Mouse (Mus musculus) spleen, postnatal 4 days (tissue): ENCODE data around the gene Abl2.
"Not testable (repeated sequence)": the region's sequence is repeated elsewhere in the genome, so short reads cannot be mapped to it uniquely, and the experiment has no call there.

Experiments used
- DNase-seq, 2 experiments: peaks; one replicate each; pipeline ENCODE4 v3.0.0; 2022; ENCODE audit warnings: low spot score in 2 of 2

The Abl2 gene

DNA sequence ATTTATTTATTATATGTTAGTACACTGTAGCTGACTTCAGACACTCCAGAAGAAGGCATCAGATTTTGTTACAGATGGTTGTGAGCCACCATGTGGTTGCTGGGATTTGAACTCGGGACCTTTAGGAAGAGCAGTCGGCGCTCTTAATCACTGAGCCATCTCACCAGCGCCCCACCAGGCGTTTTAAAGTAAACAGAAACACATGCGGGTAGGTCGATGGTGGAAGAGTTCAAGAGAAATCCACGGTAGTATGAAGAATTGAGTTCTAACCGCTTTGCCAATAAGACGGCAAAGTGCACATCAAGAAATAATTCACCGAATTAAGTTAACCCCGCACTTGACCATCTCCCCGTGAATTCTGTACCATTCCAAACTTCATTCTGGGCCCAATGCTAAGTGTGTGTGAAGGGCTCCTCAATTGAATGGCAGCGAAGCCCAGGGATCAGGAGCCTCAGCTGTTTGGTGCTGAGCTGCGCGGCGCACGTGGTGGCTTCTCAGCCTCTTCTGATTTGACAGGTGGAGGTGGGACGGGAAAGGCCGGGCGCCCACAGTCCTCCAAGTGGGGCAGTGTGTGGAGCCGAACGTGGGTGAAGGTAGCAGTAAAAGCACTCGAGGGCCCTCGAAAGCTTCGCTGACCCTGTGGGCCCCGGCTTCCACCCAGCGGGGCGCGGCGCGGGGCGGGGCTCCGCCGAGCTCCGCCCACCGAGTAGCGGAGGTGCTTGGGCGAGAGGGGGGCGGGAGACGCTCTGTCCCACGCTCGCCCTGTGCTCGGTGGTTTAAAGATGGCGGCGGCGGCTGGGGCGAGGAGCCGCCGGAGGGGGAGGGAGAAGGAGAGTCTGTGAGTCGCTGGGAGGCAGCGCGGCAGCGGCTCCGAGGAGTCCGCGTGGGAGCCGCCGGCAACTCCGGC is at the start of gene Abl2:
TSS of gene Abl2 (plus strand) at position 763 of the 907 bp plus-strand sequence.
- DNase-seq = peak; percentile 87 to 94

DNA sequence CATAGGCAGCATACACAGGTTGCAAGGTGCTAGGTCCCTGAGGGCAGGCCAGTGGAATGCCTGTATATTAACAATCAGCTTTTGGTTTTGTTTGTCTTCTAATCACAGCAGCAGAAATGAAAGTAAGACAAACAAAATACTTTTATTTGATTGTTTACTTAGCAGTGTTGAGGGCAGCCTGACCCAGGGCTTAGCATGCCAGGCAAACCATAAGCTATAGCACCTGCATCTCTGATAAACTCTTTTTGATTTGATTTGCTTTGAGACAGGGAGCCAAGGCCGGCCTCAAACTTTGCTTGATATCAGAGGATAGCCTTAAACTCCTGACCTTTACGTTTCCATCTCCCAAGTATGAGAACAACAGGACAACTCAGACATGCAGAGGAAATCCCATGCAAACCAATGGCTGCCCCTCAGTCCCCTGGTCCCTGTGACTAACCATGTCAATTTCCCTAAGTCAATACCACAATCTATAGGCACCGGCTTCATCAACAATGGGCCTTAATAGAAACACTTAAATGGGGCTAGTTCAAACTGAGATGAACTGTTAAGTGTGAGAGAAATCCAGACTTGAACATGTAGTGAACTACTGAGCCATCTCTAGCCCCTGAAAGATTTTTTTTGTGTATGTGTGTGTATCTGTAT is 38.3 kb upstream of the Abl2 start:
- DNase-seq = no peak

DNA sequence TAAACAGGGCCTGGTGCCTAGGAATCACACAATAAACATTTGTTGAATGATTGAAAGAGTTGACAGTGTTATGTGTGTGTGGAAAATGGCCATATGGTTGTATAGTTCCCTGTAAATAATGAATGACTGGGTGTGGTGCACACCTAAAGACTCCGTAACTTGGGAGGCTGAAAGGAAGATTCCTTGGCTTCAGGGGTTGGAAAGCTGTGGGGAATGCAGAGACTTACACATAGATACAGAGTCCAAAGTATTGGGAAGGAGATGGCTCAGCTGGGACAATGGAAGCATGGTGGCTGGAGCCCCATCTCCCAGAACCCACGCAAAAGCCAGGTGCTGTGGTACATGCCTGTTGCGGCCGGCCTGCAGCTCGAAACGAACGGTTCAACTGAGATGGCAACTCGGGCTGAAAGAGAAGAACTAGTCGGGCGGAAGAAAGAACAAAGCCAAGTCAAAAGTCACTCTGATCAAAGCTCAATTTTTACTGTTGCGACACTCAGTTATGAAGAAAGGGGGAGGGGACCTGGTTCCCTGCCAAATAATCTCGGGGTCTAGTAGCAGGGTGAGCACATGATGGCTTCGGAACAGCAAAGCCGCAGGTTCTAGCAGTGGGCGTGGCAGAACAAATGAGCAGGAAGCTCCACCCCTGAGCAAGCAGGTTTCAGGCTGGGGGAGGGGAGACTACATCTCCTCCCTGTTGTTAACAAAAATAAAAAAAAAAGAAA is 36.6 kb upstream of the Abl2 start:
- peak in 1 of 2 experiments; percentile 27 for DNase-seq

DNA sequence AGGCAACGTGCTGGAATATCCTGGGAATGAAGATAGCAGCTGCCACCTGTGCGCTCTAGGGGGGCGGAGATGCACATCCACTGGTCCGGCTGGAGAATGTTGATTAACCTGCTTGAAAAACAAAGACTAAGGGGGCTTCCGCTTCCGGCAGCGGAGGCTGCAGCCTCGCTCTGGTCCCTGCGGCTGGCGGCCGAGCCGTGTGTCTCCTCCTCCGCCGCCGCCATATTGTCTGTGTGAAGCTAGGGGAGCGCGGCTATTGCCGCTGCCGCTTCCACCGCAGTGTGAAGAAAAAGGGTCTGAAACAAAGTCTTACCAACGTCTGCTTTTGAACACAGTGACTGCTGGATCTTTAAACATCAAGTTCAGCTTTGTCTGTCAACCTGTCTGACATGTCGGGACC is 34.7 kb upstream of the Abl2 start, which contains the start of gene Gm10031:
TSS of gene Gm10031 (plus strand) at position 171 of the 400 bp plus-strand sequence.
- DNase-seq = not testable (repeated sequence)

DNA sequence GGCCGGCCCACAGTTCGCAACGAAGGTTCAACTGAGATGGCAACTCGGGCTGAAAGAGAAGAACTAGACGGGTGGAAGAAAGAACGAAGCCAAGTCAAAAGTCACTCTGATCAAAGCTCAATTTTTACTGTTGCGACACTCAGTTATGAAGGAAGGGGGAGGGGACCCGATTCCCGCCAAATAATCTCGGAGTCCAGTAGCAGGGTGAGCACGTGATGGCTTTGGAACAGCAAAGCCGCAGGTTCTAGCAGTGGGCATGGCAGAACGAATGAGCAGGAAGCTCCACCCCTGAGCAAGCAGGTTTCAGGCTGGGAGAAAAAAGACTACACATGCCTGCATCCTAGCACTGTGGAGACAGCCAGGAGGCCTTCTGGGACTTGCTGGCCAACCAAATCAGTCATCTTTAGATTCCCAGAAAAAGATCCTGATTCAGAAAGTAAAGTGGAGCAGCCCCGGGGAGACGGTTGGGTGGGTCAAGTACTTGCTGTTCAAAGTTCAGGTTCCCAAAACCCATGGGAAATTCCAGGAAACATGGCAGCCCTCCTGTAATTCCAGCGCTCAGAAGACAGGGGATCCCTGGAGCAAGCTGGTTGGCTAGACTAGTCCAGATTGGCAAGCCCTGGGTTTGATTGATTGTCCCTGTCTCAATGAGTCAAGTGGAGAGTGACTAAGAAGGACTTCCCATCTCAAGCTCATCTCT is 26.0 kb upstream of the Abl2 start:
- DNase-seq = not testable (repeated sequence)

DNA sequence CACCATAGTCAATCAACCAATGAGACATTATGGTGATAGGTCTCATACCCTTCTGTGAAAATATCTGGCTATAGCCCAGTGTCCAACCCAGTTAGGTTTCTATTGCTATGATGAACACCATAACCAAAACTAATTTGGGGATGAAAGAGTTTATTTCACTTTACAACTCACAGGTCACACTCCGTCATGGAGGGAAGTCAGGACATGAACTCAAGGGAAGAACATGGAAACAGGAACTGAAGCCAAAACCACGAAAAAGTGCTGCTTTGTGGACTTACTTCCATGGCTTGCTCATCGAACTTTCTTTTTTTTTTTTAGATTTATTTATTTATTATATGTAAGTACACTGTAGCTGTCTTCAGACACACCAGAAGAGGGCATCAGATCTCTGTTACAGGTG is 25.1 kb upstream of the Abl2 start:
- no peak for DNase-seq

DNA sequence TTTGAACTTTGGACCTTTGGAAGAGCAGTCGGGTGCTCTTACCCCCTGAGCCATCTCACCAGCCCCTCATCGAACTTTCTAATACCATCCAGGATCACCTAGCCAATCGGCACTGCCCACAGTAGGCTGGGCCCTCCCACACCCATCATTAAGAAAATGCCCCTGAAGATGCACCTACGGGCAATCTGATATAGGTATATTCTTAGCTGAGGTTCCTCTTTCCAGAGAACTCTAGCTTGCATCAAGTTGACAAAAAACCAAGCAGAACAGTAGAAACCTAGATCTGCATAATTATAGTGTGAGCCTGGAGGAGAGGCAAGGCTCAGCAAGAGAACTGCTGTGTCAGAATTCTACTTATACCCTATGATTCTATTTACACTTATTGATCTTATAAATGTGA is 24.7 kb upstream of the Abl2 start:
- DNase-seq = no peak

DNA sequence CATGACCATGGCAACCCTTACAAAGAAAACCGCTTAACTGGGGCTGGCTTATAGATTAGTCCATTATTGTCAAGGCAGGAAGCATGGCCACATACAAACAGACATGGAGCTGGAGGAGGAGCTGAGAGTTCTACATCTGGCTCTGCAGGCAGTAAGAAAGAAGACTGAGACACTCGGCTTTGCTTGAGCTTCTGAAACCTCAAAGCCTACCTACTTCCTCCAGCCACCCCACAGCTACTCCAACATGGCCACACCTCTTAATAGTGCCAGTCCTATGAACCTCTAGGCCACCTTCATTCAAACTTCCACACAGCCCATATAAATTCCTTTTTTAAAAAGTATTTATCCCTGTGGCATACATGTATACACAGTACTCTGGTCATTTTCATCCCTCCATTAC is 21.6 kb upstream of the Abl2 start:
- no peak for DNase-seq

DNA sequence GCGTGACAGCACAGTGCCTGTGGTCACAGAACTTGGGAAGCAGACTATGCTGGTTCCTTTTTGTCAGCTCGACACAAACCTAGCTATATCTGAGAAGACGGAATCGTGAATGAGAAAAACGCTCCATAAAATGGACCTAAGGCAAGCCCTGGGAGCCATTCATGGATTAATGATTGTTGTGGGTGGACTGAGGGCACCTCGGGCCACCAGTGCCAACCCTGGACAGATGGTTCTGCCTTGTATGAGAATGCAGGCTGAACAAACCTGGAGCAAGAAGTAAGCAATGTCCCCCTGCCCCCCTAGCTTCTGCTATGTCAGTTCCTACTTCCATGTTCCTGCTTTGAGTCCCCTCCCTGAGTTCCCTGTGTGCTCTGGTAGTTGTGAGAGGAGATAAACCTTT is 20.9 kb upstream of the Abl2 start:
- DNase-seq = no peak

DNA sequence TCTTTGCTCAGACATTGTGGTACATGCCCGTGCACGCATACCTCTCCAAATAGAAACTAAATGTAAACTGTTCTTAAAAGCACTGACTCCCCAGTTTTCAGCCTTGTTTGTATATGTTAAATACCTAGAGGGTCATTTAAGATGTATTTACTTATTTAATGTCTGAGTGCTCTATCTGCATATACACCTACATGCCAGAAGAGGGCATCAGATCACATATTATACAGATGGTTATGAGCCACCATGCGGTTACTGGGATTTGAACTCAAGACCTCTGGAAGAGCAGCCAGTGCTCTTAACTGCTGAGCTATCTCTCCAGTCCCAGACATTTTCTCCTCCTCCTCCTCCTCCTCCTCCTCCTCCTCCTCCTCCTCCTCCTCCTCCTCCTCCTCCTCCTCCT is 20.2 kb upstream of the Abl2 start:
- DNase-seq = no peak

DNA sequence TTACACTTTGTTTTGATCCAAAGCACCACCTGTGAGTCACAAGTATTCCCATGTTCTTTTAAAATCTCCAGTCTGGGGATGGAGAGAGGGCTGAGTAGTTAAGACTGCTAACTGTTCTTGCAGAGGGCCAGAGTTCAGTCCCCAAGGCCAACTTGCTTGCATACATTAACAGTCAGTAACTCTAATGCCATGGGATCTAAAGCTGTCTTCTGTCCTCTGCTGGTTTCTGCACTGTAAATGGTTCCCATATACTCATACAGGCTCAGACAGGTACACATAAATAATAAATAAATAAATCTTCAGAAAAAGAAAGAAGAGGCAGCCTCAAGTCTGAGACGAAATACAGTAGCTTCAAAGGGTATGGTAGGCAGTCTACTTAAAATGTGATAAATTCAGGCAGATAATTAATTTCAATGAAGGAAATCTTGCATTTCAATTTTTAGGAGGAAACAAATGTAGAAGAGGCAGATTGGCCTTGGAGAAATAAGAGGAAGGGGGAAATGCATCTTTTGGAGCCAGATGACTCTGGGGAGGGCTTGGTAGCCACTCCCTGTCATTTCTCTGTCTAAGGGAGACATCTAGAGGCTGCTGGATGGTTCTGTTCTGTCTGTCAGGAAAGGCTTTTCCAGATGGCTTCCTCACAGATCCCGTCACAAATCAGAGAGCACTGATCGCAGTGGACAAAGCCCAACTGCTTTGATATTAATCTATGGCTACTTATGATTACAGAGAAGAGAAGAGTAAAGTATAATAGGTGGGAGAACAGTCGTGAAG is 18.6 kb upstream of the Abl2 start:
- no peak for DNase-seq

DNA sequence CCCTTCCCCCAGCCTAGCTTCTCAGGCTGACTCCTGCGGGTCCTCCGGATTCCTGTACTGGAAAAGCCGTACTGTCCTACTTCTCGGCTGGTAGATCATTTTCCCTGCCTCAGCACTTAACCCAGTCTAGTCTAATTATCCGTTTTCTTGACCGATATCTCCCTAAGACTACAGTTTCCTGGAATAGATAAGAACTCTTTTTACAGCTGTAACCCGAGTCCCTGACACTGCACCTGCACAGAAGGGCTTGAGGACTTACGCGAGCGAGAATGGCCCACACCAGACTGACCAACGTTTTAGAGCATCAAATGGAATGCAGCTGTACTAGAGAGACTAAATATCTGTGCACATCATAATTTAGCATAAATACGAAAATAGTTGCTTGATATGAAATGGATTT is 14.6 kb upstream of the Abl2 start:
- no peak for DNase-seq

DNA sequence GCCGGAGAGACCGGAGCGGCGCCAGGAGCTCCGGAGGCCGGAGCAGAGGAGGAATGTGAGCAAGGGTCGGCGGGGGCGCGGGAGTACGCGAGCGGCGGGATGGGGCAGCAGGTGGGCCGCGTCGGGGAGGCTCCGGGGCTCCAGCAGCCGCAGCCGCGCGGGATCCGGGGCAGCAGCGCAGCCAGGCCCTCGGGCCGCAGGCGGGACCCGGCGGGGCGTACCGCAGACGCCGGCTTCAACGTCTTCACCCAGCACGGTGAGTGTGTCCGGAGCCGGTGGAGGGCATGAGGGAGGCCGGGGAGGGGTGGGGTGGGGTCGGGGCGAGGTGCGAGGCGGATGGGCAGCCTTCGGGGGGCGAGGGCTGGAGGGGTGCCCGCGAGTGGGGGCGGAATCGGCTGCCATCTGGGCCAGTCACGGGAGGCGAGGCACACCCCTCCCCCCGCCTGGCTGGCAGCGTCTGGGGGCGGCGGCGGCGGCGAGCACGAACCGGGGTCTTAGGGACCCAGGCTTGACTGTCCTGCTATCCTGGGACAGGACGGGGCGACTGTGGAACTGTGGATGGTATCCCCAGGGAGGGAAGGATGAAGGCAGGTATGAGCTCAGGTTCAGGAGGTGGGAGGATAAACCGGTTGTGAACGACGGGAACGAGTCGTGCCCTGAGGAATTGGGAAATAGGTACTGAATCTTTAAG is 509 bp downstream of the Abl2 start:
- peak; percentile 40 to 78 for DNase-seq

DNA sequence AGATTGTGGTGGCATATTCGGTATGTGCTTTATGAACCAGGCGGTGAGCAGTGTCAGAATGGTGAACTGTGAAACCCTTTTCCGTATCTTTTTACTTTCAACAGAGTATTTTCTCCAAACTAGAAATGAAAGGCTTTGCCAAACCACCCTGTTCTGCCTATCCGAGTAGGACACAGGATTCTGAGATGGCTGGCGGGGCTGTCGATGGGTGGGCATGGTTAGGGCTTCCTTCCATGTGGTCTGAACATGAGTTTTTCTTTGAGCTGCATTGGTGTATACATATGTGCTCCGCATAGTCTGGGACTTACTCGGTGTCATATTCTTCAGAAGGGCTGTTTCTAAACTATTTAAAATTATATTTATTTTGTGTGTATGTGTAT is 1.0 kb downstream of the Abl2 start:
- DNase-seq = no peak

DNA sequence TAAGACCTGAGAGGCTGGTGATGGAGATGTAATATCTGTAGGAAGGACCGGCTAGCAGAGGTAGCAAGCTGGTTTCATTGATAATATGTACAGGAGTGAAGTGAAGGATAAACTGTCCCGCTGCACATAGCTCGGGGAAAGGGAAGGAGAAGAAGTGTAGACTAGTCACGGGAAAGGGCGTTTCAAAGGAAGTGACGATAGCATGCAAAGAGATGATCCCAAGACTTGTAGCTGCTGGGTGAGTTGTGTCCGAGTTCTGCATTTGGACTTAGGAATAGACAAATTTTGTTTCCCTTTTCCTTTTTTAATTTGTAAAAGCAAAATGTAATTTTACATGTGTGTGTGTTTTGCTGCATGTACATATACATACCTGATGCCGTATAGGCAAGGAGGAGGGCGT is 1.9 kb downstream of the Abl2 start:
- no peak for DNase-seq

DNA sequence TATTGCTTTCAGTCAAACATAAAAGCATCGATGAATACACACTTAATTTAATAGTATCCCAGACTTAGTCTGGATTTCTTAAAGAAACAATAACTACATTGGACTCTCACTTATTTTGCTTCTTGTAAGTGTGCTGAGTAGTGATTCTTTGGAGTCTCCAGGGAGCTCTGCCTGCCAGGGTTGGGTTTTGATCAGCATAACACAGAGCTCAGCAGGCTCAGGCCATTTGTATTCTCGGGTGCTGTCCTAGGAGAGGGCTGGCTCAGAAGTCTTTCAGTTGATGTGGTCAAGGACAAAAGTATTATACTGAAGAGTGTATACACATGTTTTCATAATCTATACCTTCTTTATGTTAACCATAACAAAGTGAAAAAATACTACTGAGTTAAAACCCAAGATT is 6.7 kb downstream of the Abl2 start:
- DNase-seq = no peak

DNA sequence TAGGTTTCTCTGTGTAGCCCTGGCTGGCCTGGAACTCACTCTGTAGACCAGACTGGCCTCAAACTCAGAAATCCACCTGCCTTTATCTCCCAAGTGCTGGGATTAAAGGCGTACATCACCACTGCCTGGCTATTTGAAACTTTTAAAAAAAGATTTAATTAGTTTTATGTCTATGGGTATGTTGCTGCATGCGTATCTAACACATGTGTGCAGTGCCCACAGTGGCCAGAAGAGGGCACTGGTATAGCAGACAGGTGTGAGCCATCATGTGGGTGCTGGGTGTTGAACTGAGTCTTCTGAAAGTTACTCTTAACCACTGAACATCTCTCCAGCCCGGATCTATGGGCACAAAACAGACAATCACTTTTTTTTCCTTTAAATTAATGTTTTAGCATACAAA is 7.5 kb downstream of the Abl2 start:
- peak; percentile 45 to 71 for DNase-seq

DNA sequence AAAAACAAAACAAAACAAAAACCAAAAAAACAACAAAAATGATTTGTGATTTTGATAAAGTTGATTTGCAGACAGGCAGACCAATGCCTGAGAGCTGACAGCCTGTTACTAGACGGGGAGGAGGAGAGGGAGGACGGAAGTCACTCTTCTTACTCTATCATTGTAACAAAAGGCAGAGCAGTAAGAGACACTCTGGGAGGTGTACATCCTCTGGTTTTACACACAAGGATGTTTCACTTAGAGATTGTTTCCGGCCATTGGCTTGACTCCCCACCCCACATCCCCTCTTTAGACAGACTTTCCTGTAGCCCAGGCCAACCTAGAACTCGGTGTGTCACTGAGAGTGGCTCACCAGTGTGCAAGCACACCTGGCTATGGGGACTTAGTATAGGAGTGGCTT is 11.0 kb downstream of the Abl2 start:
- no peak for DNase-seq

DNA sequence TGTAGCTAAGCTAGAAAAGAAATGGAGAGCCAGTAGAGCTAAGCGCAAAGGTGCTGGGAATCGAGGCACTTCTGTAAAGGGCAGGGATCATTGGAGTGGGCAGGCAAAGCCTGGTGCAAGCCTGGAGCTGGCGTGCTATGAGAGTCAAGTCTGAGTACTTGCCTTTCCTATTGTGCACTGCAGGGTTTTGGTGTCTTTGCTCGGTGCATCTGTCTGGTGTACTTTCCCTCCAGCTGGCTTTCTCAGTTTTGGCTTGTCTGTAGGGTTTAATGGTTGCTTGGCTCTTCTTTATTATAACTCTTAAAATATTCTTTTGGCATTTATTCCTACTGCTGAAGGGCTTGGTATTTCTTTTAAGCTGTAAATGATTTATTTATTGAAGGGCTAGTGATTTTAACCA is 14.4 kb downstream of the Abl2 start:
- no peak for DNase-seq

DNA sequence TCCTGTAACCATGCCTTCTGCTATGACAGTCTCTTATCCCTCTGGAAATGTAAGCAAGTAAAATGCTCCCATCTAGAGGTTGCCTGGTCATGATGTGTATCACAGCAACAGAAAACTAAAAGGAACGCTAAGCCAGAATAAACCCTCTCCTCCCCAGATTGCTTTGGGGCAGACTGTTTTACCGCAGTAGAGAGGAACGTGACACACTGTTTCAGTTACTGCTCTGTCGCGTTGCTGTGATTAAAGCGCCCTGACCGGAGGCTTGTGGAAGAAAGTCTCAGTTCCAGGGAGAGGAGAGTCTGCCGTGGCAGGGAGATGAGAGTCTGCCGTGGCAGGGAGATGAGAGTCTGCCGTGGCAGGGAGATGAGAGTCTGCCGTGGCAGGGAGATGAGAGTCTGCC is 22.6 kb downstream of the Abl2 start:
- DNase-seq = no peak

DNA sequence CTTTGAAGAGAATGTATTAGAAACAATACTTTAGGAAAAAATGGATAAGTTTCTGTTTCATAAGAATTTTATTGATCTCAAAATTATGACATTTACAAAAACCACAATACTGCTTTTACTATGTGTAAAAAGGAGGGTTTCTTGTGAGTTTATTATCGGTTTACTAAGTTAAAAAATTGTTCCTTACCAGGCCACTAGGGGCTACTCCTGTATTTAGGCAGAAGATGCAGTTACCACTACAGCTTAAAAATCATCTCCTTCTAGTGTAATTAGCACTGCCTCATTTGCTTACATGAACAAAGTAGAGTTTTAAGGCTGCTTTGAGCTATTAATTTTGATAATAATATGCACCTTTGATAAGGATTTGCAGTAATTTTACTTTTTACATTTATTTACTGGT is 25.6 kb downstream of the Abl2 start:
- no peak for DNase-seq
